Mouse (Mus musculus) T-helper 2 cell (primary cell): ENCODE measurements around the gene Dbndd2.

Source experiments
- in situ Hi-C: fragments of 300-600 bp; cut with MboI, MseI; formaldehyde crosslinking; loops from one replicate; pipeline ENCODE4 v1.15.1; 2025; ENCODE audit warnings: high pct_unique_total_duplicates

The Dbndd2 gene

GRCm38 (mm10) chr2:164485681-164486257 is at the start of gene Dbndd2:
Gene Dbndd2 (plus strand): TSS chr2:164486106.
- in situ Hi-C loops: no loop called here

GRCm38 (mm10) chr2:164436215-164436913 is 49.5 kb upstream of the Dbndd2 start:
- in situ Hi-C loops: no loop called here

GRCm38 (mm10) chr2:164436961-164437360 is 48.9 kb upstream of the Dbndd2 start:
- in situ Hi-C loops: no loop called here

- in situ Hi-C loops: no loop called here
Measured at GRCm38 (mm10) chr2:164437710-164438109, 48.2 kb upstream of the Dbndd2 start.

- in situ Hi-C loops: no loop called here
Measured at GRCm38 (mm10) chr2:164438257-164438656, 47.6 kb upstream of the Dbndd2 start.

- in situ Hi-C loops: no loop called here
Measured at GRCm38 (mm10) chr2:164439001-164439421, 46.9 kb upstream of the Dbndd2 start.

- in situ Hi-C loops: no loop called here
Measured at GRCm38 (mm10) chr2:164440314-164440713, 45.6 kb upstream of the Dbndd2 start.

- in situ Hi-C loops: no loop called here
Measured at GRCm38 (mm10) chr2:164441155-164441554, 44.8 kb upstream of the Dbndd2 start.

GRCm38 (mm10) chr2:164441731-164442130 is 44.2 kb upstream of the Dbndd2 start:
- in situ Hi-C loops: no loop called here

- in situ Hi-C loops: no loop called here
Measured at GRCm38 (mm10) chr2:164442315-164443050, 43.4 kb upstream of the Dbndd2 start.

GRCm38 (mm10) chr2:164443051-164443437 is 42.9 kb upstream of the Dbndd2 start:
- in situ Hi-C loops: no loop called here

- in situ Hi-C loops: no loop called here
Measured at GRCm38 (mm10) chr2:164443460-164444000, 42.4 kb upstream of the Dbndd2 start, which contains the start of gene Sdc4. Gene Sdc4 (minus strand): TSS chr2:164443887.

- in situ Hi-C loops: no loop called here
Measured at GRCm38 (mm10) chr2:164444701-164445100, 41.2 kb upstream of the Dbndd2 start.

GRCm38 (mm10) chr2:164445399-164446085 is 40.4 kb upstream of the Dbndd2 start:
- in situ Hi-C loops: no loop called here

- in situ Hi-C loops: no loop called here
Measured at GRCm38 (mm10) chr2:164446086-164446469, 39.8 kb upstream of the Dbndd2 start.

- in situ Hi-C loops: no loop called here
Measured at GRCm38 (mm10) chr2:164448140-164448539, 37.8 kb upstream of the Dbndd2 start.

GRCm38 (mm10) chr2:164448921-164449320 is 37.0 kb upstream of the Dbndd2 start:
- in situ Hi-C loops: no loop called here

- in situ Hi-C loops: no loop called here
Measured at GRCm38 (mm10) chr2:164449341-164450042, 36.4 kb upstream of the Dbndd2 start.

- in situ Hi-C loops: no loop called here
Measured at GRCm38 (mm10) chr2:164452000-164452676, 33.8 kb upstream of the Dbndd2 start.

GRCm38 (mm10) chr2:164453047-164453757 is 32.7 kb upstream of the Dbndd2 start:
- in situ Hi-C loops: no loop called here
